Mouse (Mus musculus): ENCODE data around the gene Ppm1m. TPM values are rescaled to one million over a fixed set of nuclear protein-coding genes. Genes with fewer than 3 reads are reported as not detected.
A peak's percentile ranks its signal among the peaks of the same experiment; 100 is the strongest.

Gene Ppm1m
- total and polyA plus RNA-seq, 2 experiments from 2014 or later = 16.2 to 18.5 TPM

DNA sequence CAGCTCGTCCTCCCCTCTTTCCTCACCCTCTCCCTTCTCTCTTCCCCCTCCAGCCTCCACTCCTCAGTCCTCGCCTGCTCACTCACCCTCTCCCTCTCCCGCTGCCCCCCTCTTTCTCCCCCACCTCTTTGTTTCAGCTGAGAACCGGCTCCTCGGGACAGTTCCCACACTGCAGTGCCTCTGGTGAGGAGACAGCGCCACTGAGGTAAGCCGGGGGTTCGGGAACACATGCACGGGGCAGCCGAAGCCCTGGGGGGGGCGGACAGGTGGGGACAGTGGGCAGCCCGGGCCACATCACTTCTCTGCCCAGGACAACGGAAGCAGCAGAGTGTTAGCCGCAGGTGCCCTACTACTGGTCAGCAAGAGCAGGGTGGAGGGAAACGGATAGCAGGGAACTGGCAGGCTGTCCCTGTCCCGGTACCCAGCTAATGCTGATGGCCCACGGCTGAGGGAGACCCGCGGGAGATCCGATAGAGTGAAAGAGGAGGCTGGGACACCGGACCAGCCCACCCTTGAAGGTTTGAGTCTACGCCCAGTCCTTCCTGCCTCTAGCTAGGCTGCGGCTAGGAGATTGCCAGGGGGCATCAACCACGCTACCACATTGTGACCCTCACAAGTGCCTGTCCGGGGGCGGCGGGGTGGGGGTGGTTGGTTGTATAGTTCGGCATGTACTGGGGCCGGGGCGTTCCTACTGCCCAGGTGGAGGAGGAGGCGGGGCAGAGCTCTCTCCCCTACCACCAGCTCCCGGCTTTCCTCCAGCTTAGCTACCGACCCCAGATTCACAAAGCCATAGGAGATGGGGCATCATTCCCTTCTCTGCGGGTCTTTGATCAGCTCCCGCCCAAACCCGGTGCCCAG is 50.8 kb downstream of the Ppm1m start:
- WGBS = under 1% methylated on average over 36 of the region's 36 CpGs
- peaks cover 7% of the 10 kb centered on the region for H3K36me3 ChIP-seq (ENCODE audit: insufficient read depth, low read length)
- no peaks in the 10 kb centered on the region for H3K27me3 ChIP-seq (ENCODE audit: insufficient read depth, low read length)
- H3K27ac ChIP-seq (ENCODE audit: low read depth, low read length) = peak overlapping the region; percentile 97
- peak; percentile 51 for TF ChIP-seq CTCF (IDR thresholded peaks at IDR 0.05)
- H3K4me2 ChIP-seq (ENCODE audit: low read depth, low read length, poor library complexity, severe bottlenecking) = peak overlapping the region; percentile 83
- ATAC-seq (ENCODE audit: low FRiP score) (peak; percentile 84), DNase-seq (ENCODE audit: low spot score) (peak; percentile 65)
- H3K9me3 ChIP-seq (ENCODE audit: low read length) = no peaks in the 10 kb centered on the region
- peak overlapping the region; percentile 76 for H3K4me3 ChIP-seq (ENCODE audit: low read depth, low read length)
- H3K9ac ChIP-seq (replicated peaks; ENCODE audit: low read length, poor library complexity, severe bottlenecking) = peak overlapping the region; percentile 93
- H3K4me1 ChIP-seq (ENCODE audit: insufficient read depth, low read length) = peaks cover 17% of the 10 kb centered on the region

DNA sequence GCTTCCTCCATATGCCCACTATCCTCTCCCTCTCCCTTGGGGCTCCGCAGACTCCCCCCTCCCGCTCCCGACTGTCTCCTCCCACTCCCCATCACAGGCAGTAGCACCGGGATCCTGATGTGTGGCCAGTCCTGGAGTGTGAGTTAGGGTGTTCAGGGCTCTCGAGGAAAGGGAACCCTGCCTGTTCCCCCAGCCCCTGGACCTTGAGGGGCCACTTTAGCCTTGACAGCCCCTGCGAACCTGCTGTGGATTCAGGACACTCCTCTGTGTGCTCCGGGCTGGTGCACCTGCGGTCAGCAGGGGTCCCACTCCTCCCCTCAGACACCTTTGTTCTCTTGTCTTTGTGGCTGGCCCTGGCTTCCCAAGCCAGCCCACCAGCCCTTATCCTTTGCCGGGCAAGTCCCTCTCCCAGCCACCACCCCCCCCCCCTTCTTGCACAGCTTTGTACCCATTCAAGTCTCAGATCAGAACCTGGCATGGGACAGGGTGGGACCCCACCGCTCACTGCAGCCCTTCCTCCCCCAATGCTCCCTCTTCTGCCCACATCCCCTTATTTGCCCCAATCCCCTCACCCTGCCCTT is 51.6 kb downstream of the Ppm1m start:
- peak overlapping the region; percentile 76 for H3K4me3 ChIP-seq (ENCODE audit: low read depth, low read length)
- no peaks in the 10 kb centered on the region for H3K9me3 ChIP-seq (ENCODE audit: low read length)
- H3K27ac ChIP-seq (ENCODE audit: low read depth, low read length) = peak overlapping the region; percentile 97
- H3K4me1 ChIP-seq (ENCODE audit: insufficient read depth, low read length) = peaks cover 17% of the 10 kb centered on the region
- H3K9ac ChIP-seq (replicated peaks; ENCODE audit: low read length, poor library complexity, severe bottlenecking) = peak overlapping the region; percentile 93
- WGBS = 2% methylated on average over 10 of the region's 10 CpGs
- H3K36me3 ChIP-seq (ENCODE audit: insufficient read depth, low read length) = peaks cover 5% of the 10 kb centered on the region
- peak; percentile 36; the same call in 1 of the 2 replicates for TF ChIP-seq CTCF (IDR thresholded peaks at IDR 0.05)
- no peaks in the 10 kb centered on the region for H3K27me3 ChIP-seq (ENCODE audit: insufficient read depth, low read length)
- DNase-seq (ENCODE audit: low spot score) (peak; percentile 30), ATAC-seq (ENCODE audit: low FRiP score) (peak; percentile 54)
- peak overlapping the region; percentile 83 for H3K4me2 ChIP-seq (ENCODE audit: low read depth, low read length, poor library complexity, severe bottlenecking)

DNA sequence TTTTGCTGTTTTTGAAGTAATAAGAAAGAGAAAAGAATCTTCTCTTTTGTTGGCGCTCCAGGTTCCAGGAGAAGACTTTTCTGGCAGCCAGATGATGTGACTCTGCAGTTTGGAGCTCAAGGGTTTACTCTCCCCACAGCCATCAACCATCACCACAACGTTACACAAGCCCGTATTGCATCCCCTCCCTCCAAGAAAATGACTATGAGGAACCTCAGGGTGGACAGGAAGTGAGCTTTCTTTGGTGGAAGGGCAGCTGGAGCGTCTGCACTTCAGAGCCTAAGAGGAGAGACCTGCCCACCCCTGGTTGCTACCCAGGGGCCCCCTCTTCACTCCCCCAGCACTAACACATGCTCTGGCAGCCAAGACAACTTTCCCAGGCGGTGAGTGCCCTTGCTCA is 52.3 kb downstream of the Ppm1m start:
- Histone ChIP-seq H3K9me3 (ENCODE audit: low read length) (no peaks in the 10 kb centered on the region), H3K4me3 (ENCODE audit: low read depth, low read length) (peak overlapping the region; percentile 76), H3K4me1 (ENCODE audit: insufficient read depth, low read length) (peaks cover 17% of the 10 kb centered on the region), H3K9ac (replicated peaks; ENCODE audit: low read length, poor library complexity, severe bottlenecking) (peak overlapping the region; percentile 93), H3K27ac (ENCODE audit: low read depth, low read length) (peak overlapping the region; percentile 97), H3K4me2 (ENCODE audit: low read depth, low read length, poor library complexity, severe bottlenecking) (peak overlapping the region; percentile 83), H3K36me3 (ENCODE audit: insufficient read depth, low read length) (peaks cover under 1% of the 10 kb centered on the region; the same call in 1 of the 2 replicates), H3K27me3 (ENCODE audit: insufficient read depth, low read length) (no peaks in the 10 kb centered on the region)
- DNase-seq (ENCODE audit: low spot score) = no peak
- WGBS = 25% methylated on average over 5 of the region's 5 CpGs
- ATAC-seq (ENCODE audit: low FRiP score) = 0 out of 2 replicates have a peak, but pooled peaks have one; percentile 3
- no peak for TF ChIP-seq CTCF (IDR thresholded peaks at IDR 0.05)

DNA sequence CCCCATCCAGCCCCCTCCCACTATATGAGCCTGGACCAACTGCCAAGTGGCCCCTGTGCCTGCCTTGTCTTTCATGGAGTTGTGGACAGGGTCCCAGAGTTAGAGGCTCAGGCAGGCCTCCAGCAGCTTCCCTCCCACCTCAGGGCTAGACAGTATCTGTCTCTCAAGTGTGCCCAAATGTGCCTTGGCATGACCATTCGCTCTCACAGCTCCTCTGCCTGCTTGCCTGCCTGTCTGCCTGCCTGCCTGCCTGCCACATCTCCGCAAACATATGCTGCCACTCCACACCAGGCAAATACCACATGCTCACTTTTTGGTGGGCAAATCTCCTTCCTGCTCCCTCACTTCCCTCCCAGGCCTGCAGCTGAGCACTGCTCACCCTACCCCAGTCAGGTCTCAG is 54.0 kb downstream of the Ppm1m start:
- Histone ChIP-seq H3K4me3 (ENCODE audit: low read depth, low read length) (no peak overlapping the region), H3K27me3 (ENCODE audit: insufficient read depth, low read length) (no peaks in the 10 kb centered on the region), H3K9me3 (ENCODE audit: low read length) (no peaks in the 10 kb centered on the region), H3K4me2 (ENCODE audit: low read depth, low read length, poor library complexity, severe bottlenecking) (no peak overlapping the region), H3K27ac (ENCODE audit: low read depth, low read length) (no peak overlapping the region), H3K9ac (replicated peaks; ENCODE audit: low read length, poor library complexity, severe bottlenecking) (no peak overlapping the region), H3K36me3 (ENCODE audit: insufficient read depth, low read length) (no peaks in the 10 kb centered on the region), H3K4me1 (ENCODE audit: insufficient read depth, low read length) (peaks cover 17% of the 10 kb centered on the region)
- WGBS = 69% methylated on average over 2 of the region's 2 CpGs
- no peak for TF ChIP-seq CTCF (IDR thresholded peaks at IDR 0.05)
- peak; percentile 27 for DNase-seq (ENCODE audit: low spot score)
- no peak for ATAC-seq (ENCODE audit: low FRiP score)

MicroRNA genes within 50 kb of the gene (microRNA counts, 519-probe panel; counts per million panel counts)
- 6,817 counts per million, percentile 99 among the panel's probes with 10 or more counts for microRNA mmu-let-7g

Small RNAs within 50 kb of the gene (microRNA-seq; reads per million reads assigned to microRNA genes)
- gene Mir135a-1 (ENCODE audit: borderline number of aligned reads) (326 reads per million, percentile 59 among the genes with 10 or more reads in this experiment), gene Mirlet7g (ENCODE audit: borderline number of aligned reads) (80,876 reads per million, percentile 100 among the genes with 10 or more reads in this experiment)

Other genes with a start within 250 kb of the Ppm1m start
- gene Col6a5, start 239.1 kb downstream of the Ppm1m start, total RNA-seq (2014; rRNA removed) = 0.42 and 0.49 TPM in 2 replicates
- gene Col6a5, start 239.1 kb downstream of the Ppm1m start, polyA plus RNA-seq (2015; fragmentation: Nextera tagmentation; extraction: Ambion mirVana) = 0.36 and 0.45 TPM in 2 replicates
- gene Col6a4, start 103.0 kb downstream of the Ppm1m start, total RNA-seq (2014; rRNA removed) = 1.3 and 2.6 TPM in 2 replicates
- 1.3 and 1.7 TPM in 2 replicates for gene Col6a4, start 103.0 kb downstream of the Ppm1m start, polyA plus RNA-seq (2015; fragmentation: Nextera tagmentation; extraction: Ambion mirVana)
- 0.66 and 0.94 TPM in 2 replicates for gene Glyctk, start 41.6 kb downstream of the Ppm1m start, total RNA-seq (2014; rRNA removed)
- 0.75 and 0.90 TPM in 2 replicates for gene Glyctk, start 41.6 kb downstream of the Ppm1m start, polyA plus RNA-seq (2015; fragmentation: Nextera tagmentation; extraction: Ambion mirVana)
- 245 and 261 TPM in 2 replicates for gene Wdr82, start 28.8 kb downstream of the Ppm1m start, total RNA-seq (2014; rRNA removed)
- gene Wdr82, start 28.8 kb downstream of the Ppm1m start, polyA plus RNA-seq (2015; fragmentation: Nextera tagmentation; extraction: Ambion mirVana) = 30.6 and 31.7 TPM in 2 replicates
- gene Twf2, start 3.4 kb upstream of the Ppm1m start, total RNA-seq (2014; rRNA removed) = 60.1 and 78.3 TPM in 2 replicates
- gene Twf2, start 3.4 kb upstream of the Ppm1m start, polyA plus RNA-seq (2015; fragmentation: Nextera tagmentation; extraction: Ambion mirVana) = 41.6 and 47.4 TPM in 2 replicates
- gene Tlr9, start 22.9 kb upstream of the Ppm1m start, total RNA-seq (2014; rRNA removed) = 0.49 and 0.85 TPM in 2 replicates
- 0.07 and 0.16 TPM in 2 replicates for gene Tlr9, start 22.9 kb upstream of the Ppm1m start, polyA plus RNA-seq (2015; fragmentation: Nextera tagmentation; extraction: Ambion mirVana)
- 51.5 and 76.1 TPM in 2 replicates for gene Alas1, start 48.9 kb upstream of the Ppm1m start, total RNA-seq (2014; rRNA removed)
- 84.4 and 86.8 TPM in 2 replicates for gene Alas1, start 48.9 kb upstream of the Ppm1m start, polyA plus RNA-seq (2015; fragmentation: Nextera tagmentation; extraction: Ambion mirVana)
- 6.5 and 8.7 TPM in 2 replicates for gene Poc1a, start 81.3 kb upstream of the Ppm1m start, total RNA-seq (2014; rRNA removed)
- gene Poc1a, start 81.3 kb upstream of the Ppm1m start, polyA plus RNA-seq (2015; fragmentation: Nextera tagmentation; extraction: Ambion mirVana) = 9.8 and 11.7 TPM in 2 replicates
- 62.9 and 79.2 TPM in 2 replicates for gene Dusp7, start 168.9 kb upstream of the Ppm1m start, total RNA-seq (2014; rRNA removed)
- gene Dusp7, start 168.9 kb upstream of the Ppm1m start, polyA plus RNA-seq (2015; fragmentation: Nextera tagmentation; extraction: Ambion mirVana) = 18.4 and 19.4 TPM in 2 replicates
- 795 and 936 TPM in 2 replicates for gene Rpl29, start 229.7 kb upstream of the Ppm1m start, total RNA-seq (2014; rRNA removed)
- 645 TPM in 2 replicates for gene Rpl29, start 229.7 kb upstream of the Ppm1m start, polyA plus RNA-seq (2015; fragmentation: Nextera tagmentation; extraction: Ambion mirVana)
- gene Acy1, start 238.6 kb upstream of the Ppm1m start, total RNA-seq (2014; rRNA removed) = 11.4 and 22.6 TPM in 2 replicates
- gene Acy1, start 238.6 kb upstream of the Ppm1m start, polyA plus RNA-seq (2015; fragmentation: Nextera tagmentation; extraction: Ambion mirVana) = 13.3 and 17.0 TPM in 2 replicates
- gene Abhd14b, start 247.7 kb upstream of the Ppm1m start, total RNA-seq (2014; rRNA removed) = 16.2 and 18.4 TPM in 2 replicates
- 12.6 and 13.8 TPM in 2 replicates for gene Abhd14b, start 247.7 kb upstream of the Ppm1m start, polyA plus RNA-seq (2015; fragmentation: Nextera tagmentation; extraction: Ambion mirVana)
- 69.8 and 73.8 TPM in 2 replicates for gene Abhd14a, start 247.9 kb upstream of the Ppm1m start, total RNA-seq (2014; rRNA removed)
- gene Abhd14a, start 247.9 kb upstream of the Ppm1m start, polyA plus RNA-seq (2015; fragmentation: Nextera tagmentation; extraction: Ambion mirVana) = 72.3 and 74.5 TPM in 2 replicates